Mouse (Mus musculus): Measurements from ENCODE around the gene Dr1. TPM values are rescaled to one million over a fixed set of nuclear protein-coding genes. Genes with fewer than 3 reads are reported as not detected.
"Not testable (repeated sequence)": the region's sequence is repeated elsewhere in the genome, so short reads cannot be mapped to it uniquely, and the experiment has no call there.

Gene Dr1
- 10 to 100 TPM; 30.1 to 33.7 TPM for total RNA-seq (2021)
- long read RNA-seq, experiment 1, transcript Dr1-201 (3 exons, 3,085 nt), result major isoform, 29 of 30 reads
- long read RNA-seq, experiment 1, partial matches to known transcripts, result 0 of 30 reads
- long read RNA-seq, experiment 1, other reads (novel, unspliced or antisense), result 1 of 30 reads
- long read RNA-seq, experiment 2, transcript Dr1-201 (3 exons, 3,085 nt), result major isoform, 70 of 74 reads
- long read RNA-seq, experiment 2, partial matches to known transcripts, result 1 of 74 reads
- long read RNA-seq, experiment 2, other reads (novel, unspliced or antisense), result 3 of 74 reads

DNA sequence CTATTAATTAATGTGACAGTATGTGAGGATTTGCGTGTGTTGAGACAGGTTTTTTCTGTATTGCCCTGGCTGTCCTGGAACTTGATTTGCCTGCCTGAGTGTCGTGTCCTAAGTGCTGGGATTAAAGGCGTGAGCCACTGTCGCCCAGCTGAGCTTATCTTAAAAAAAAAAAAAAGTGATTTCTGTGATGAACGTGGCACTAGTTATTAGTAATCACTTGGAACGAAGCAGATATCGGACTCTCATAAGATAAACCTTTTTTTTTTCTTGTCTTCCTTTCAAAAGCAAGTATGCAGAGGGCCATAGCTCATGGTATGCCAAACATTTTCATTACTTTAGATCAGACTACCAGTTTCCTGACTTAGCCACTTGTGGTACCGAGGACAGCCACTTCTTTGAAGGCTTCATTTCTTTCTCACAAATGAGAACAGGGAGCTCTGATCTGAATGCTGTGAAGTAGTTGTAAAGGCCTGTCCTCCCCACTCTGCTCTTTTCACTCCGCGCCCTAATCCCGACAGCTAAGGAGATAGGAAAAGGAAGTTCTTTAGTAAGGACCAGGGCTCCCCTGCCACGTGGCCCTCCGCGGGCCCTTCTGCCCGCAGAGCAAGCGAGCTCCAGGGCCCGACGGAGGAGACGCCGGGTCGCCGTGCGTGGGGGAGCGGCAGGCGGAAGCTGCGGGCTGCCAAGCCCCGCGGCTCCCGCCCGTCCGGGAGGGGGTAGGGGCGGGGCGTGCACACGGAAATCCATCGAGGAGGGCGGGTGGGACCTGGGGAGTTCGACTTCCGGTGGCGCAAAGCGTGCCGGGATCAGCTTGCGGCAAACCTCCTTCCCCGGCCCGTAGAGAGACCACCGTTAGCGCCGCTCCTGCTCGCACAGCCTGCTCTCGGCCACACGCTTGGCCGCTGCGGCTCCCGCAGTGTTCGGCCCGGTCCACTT is at the start of gene Dr1:
Gene Dr1 (plus strand): TSS at position 771 of the 936 bp plus-strand sequence.
- peak; percentile 83 for DNase-seq (ENCODE audit: low spot score in 2 of 2)

DNA sequence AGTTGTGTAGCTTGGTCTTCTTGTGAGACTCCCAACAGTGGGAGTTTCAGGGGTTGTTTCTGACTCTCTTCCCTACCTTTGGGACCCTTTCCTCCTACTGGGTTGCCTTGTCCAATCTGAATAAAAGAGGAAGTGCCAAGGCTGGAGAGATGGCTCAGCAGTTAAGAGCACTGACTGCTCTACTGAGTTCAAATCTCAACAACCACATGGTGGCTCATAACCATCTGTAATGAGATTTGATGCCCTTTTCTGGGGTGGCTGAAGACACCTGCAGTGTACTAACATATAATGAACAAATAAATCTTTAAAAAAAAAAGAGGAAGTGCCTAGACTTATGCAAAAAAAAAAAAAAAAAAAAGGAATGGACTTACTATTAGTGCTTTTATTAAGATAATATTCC is 44.6 kb upstream of the Dr1 start:
- DNase-seq (ENCODE audit: low spot score in 2 of 2), result no peak

DNA sequence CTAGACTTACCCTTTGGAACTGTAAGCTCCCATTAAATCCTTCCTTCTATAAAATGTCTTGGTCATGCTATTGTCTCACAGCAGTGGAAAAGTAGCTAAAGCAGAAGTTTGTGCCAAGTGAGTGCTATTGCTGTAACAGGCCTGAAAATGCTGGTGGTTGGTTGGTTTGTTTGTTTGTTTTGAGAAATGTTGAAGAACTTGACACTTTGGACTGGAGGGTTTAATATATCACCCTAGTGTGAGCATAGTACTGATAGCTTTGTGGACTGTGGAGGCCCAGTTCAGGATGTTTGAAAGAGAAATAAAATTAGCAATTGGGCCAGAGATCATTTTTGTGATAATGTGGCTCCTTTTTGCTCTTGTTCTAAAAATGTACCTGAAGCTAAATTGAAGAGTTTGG is 42.5 kb upstream of the Dr1 start:
- no peak for DNase-seq (ENCODE audit: low spot score in 2 of 2)

DNA sequence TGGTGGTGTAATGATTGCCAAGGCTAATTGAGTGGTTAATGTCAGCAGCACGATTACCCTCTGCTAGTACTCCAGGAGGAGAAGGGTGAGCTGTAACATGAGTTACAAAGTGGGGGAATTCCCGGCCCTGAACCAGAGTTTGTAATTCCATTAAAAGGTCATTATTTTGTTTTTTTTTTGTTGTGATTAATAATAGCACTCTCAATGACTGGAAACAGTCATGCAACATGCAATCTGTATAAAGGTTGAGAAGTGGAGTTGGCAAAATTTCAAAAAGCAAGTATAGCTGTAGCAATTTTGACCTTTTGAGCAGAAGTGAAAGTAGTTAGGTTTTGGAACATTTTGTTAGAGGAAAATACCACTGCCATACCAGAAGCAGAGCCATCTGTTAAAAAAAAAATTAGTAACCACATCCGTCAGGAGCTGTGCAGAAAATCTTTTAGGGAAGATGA is 22.4 kb upstream of the Dr1 start:
- DNase-seq (ENCODE audit: low spot score in 2 of 2), result peak; percentile 23 to 29

DNA sequence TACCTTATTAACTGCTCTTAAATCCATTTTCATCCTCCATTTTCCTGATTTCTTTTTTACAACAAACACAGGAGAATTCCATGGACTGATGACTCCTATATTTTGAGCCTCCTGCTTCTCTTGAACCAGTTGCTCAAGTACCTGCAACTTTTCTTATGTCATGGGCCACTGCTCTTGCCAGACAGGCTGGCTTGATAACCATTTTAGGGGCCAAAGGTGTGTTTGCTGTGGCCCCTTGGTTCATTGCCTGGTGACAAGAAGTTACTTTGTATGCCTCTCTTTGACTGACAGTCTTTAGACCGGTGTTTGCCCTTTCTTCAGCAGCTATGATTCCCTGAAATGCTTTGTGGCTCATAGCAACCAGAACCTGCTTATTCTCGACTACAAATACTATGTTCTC is 18.7 kb upstream of the Dr1 start:
- no peak for DNase-seq (ENCODE audit: low spot score in 2 of 2)

DNA sequence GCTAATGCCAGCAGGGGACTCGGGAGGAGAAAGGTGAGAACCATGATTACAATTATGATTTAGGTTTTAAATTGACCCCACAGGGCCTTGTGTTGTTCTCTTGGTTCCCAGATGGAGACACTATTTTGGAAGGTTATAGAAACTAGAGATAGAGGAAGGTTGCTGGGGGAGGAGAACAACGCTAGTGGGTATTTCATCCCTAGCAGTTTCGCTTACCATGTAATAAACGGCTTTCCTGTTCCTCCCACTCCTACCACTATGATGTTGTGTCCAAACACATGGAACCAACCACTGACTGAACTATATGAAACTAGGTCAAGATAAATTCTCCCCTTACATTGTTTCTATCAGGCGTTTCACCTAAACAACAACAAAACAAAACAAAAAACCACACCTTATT is 13.4 kb upstream of the Dr1 start:
- no peak for DNase-seq (ENCODE audit: low spot score in 2 of 2)

DNA sequence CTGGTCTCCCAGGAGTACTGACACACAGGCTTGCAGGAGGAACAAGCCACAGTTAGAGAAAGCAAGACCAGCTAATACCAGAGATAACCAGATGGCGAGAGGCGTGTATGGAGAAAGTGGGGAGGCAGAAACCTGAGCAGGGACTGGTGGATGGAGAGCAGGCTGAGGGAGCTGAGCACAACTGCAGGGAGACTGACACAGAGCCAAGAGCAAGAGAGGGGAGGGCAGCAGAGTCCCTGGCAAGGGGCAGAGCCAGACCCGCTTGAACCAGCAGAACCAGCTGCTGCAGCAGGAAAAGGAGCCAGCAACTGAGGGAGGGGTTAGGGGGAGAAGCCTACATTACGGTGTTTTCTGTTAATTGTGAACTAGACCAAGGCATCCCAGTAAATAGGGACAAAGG is 6.0 kb upstream of the Dr1 start:
- no peak for DNase-seq (ENCODE audit: low spot score in 2 of 2)

DNA sequence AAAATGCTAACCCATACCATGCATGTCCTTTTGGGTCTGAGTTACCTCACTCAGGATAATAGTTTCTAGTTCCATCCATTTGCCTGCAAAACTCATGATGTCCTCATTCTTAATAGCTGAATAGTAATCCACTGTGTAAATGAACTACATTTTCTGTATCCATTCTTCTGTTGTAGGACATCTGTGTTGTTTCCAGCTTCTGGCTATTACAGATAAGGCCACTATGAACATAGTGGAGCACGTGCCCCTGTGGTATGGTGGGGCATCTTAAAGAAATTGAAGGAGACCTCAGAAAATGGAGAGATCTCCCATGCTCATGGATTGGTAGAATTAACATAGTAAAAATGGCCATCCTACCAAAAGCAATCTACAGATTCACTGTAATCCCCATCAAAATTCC is 4.9 kb upstream of the Dr1 start:
- not testable (repeated sequence) for DNase-seq (ENCODE audit: low spot score in 2 of 2)

DNA sequence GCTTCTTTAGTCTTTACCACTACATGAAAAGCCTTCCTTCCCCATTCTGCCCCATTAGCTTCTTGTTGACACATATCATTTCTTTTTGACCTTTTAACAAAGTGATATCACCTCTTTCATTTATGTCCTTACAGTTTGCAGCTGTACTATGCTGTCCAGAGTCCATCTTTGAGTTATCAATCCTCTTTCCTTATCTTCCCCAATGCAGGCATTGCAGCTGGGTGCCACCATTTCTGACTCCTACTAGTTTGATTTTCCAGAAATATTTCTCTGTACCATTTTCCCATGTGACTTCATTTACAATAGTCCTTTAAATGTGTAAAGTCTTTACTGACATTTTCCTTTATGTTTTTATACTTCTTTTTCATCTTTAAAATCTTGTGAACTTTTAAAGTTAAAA is 1.7 kb upstream of the Dr1 start:
- DNase-seq (ENCODE audit: low spot score in 2 of 2), result no peak

DNA sequence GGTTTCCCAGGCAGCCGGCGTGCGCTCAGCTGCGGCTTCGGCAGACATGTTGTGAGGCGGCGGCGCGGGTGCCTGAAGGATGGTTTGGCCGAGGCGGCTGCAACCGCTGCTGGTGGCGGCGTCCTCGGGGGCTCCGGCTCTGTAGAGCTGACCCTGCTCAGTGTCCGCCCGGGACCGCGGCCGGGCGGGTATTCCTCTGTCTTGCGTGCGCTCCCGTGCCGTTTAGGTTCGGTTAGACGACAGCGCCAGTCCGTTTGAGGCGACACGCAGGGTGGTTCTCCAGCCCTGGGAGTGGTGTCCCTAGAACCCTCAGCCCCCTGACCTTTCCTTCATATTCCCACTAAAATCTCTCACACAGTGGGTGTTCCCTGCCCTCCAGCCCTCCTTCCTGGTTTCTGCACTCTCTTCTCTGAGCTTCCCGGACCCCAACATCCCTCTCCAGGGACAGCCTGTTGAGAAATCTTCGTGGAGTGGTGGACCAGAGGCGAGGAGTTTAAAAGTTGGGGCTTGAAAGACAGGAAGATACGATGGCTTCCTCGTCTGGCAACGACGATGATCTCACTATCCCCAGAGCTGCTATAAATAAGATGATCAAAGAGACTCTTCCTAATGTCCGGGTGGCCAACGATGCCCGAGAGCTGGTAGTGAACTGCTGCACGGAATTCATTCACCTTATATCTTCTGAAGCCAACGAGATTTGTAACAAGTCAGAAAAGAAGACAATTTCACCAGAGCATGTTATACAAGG is 540 bp downstream of the Dr1 start:
- DNase-seq (ENCODE audit: low spot score in 2 of 2), result no peak

DNA sequence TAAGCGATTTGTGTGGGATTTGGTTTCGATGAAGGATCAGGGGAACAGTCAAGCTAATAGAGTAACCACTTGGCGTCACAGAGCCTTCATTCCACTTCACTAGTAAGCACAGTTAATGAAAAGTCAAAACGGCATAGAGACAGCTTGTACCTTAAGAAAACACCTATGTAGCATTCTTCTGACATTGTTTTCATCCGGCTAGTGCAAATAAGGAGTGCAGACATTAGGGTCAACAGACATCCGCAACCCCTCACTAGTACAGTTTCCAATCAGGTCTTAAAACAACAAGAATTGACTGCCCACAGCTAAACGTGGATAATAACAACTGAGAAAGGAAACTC is 1.1 kb downstream of the Dr1 start:
- DNase-seq (ENCODE audit: low spot score in 2 of 2), result no peak

DNA sequence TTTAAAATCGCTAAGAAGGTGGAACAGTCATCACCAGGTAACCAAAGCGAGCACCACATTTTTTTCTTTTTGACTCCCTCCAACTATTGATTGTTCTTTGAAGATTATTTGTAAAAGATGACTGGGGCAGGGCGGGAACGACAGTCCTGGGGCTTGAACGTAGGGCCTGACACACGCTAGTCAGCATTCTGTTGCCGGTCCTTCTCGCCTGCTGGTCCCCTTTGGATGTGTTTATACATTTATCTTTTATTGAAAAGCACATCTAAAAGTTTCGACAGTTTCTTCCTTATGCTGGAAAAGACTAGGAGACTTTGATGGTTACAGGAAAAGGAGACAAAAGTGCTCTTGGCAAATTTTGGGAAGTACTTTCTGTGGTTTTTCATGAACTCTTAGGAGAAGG is 1.7 kb downstream of the Dr1 start:
- no peak for DNase-seq (ENCODE audit: low spot score in 2 of 2)

DNA sequence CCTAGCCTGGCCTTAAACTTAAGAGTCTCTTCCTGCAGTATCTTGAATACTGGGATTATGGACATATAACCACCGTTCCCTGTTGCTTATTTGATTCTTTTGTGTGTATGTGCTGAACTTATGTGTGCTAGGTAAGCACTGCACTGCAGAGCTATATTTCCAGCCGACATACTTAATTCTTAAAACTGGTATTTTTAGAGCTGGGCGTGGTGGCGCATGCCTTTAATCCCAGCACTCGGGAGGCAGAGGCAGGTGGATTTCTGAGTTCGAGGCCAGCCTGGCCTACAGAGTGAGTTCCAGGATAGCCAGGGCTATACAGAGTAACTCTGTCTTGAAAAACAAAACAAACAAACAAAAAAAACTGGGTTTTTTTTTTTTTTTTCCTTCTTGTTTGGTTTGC is 2.6 kb downstream of the Dr1 start:
- DNase-seq (ENCODE audit: low spot score in 2 of 2), result not testable (repeated sequence)

DNA sequence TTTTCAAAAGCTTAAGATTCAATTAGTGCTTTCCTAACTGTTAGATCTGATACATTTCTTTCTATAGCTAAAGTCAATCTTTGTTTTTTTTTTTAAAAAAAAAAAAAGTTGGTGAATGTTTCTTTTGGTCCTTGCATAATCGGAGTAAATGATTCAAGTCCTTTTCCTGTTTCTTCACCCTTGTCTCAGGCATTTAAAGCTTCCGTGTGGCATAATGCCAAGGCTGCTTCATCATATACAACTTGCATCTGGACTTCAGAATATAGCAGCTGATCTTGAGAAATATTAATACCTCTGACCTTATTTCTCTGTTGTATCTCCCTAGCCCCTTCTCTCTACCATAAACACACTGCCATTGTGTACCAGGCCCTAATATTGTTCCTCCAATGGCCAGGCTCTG is 18.3 kb downstream of the Dr1 start:
- no peak for DNase-seq (ENCODE audit: low spot score in 2 of 2)

DNA sequence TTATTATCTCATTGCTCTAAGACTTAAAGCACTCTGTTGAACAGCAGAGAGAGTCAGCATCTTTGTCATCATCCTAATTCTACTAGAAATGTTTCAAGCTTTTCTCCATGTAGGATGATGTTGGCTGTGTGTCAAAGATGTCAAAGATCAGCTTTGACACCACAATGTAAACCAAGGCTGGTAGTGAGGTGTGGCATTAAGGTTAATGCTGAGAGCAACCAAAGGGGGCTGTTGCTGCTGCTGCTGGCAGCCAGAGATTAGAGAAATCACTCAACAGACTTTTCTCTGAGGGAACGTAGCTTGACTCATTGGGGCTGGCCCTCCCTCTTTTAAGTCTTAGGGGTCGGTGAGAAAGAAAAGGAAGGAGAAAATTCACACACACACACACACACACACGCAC is 32.9 kb downstream of the Dr1 start:
- no peak for DNase-seq (ENCODE audit: low spot score in 2 of 2)

DNA sequence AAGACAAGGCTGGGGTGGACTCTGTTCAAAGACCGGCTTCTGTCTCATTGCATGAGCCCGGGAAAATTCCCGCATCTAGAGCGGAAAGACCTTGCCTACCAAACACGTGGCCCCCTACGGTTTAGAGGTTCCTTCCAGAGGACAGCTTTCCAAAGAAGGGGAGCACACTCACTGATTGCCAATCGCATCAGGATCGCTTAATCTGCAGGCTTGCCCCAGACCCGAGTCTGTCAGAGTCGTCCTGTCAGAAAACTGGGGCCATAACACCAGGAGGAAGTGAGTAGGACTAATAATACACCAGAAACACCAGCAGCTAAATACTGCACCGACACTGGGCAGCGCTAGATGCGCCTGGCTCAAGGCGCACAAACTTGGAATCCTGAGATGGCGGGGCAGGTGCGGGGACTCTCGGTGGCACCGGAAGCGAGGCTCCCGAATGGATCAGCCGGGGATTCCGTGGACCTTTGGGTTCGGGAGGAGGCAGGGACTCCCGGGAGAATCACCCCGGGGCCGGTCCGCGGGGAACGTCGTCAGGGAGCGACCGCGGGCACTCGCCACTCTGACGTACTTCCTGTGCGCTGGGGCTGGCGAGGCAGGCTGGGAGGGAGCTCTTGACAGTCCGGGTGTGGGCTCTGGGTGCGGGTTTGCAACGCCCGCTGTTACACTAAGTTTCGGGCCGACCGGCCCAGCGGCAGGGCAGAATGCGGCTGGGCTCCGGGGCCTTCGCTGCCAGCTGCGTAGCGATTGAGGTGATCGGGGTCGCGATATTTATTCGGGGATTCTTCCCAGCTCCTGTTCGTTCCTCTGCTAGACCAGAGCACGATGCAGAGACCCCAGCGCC is 43.7 kb downstream of the Dr1 start, which contains the start of gene Pigg:
Gene Pigg (plus strand): TSS at position 386 of the 841 bp plus-strand sequence.
- DNase-seq (ENCODE audit: low spot score in 2 of 2), result peak; percentile 90 to 93

DNA sequence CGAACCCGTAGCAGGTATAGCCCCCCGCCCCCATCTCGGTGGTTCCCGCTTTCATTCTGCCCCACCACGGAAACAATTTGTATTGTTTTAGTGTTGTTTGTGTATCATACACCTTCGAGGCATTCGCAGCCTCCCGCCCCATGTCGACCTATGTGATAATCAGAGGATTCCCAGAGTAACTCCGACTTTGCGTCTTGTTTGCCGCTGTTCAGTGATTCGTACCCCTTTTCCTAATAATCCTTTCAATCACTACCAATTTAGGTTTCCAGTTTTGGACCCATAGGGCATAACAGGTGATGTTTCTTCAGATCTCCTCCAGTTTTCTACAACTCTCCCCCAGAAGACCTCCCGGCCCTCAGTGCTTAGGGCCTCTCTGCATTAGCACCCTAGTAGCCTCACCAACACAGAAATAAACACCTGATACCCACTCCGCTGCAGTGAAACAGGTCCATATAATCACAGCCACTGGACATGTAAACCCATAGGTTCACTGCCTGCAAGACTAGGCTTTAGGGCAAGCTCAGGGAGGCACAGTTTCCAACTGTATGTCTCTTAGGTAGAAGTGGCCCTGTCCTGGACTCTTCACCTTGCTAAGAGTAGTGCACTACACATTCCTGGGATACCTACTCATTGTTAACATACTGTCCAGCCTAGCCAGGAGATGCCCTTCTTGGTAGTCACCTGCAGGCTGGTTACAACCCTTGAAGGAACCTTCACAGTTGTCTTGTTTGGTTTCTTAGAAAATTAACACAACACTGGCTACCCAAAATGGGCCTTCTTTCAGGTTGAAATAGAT is 44.6 kb downstream of the Dr1 start:
- DNase-seq (ENCODE audit: low spot score in 2 of 2), result no peak
